Mouse (Mus musculus): ENCODE measurements around the gene Gm10959.

DNA sequence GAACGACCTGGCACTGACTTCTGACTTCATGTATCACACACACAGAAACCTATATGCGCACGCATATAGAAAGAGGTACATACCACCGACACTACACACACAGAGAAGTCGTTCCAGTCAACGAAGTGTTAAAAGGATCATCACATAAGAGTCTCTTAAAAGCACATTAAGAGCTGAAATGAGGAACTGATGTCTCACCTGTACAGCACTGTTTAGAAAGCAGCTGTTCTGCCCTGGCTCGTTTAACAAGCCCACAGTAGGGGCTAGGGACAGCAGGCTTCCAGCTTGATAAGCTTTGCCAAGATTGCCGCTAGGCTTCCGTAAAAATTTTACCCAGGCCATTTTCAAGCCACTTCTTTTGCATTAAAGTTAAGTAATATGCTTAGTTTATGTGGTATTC is 49.2 kb upstream of the Gm10959 start:
- TF ChIP-seq CTCF (IDR thresholded peaks at IDR 0.05; ENCODE audit: borderline replicate concordance, insufficient read depth, low read length) (no peak), POLR2A (IDR thresholded peaks at IDR 0.05; ENCODE audit: low read depth, low read length) (no peak)
